Mouse (Mus musculus) left cerebral cortex, adult 11 months (tissue): Measurements from ENCODE around the gene Olfr142.
"Not testable (repeated sequence)": the region's sequence is repeated elsewhere in the genome, so short reads cannot be mapped to it uniquely, and the experiment has no call there.

Experiments used
- DNase-seq: peaks from one replicate; pipeline ENCODE4 v3.0.0; 2022; ENCODE audit warnings: low spot score

Olfr142 gene

DNA sequence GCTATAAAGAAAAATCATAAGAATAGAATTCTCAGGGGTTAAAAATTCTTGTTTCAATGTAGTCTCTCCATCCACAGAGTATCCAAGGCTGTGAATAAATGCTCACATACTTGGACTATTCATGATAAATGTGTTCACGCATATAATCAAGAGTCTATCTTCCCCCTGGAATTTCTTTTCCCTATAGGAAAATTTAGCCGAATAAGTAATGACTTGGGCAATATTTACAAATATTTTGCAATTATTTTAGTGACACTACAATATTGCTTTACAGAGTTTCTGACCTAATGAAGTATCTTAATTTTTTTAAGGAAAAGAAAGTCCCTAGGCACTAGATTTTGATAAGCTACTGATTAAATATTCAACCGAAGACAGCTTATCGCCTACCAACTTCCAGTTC, at the start of gene Olfr142:
Gene Olfr142 (minus strand): TSS at position 101 of the 400 bp plus-strand sequence.
- DNase-seq: no peak

DNA sequence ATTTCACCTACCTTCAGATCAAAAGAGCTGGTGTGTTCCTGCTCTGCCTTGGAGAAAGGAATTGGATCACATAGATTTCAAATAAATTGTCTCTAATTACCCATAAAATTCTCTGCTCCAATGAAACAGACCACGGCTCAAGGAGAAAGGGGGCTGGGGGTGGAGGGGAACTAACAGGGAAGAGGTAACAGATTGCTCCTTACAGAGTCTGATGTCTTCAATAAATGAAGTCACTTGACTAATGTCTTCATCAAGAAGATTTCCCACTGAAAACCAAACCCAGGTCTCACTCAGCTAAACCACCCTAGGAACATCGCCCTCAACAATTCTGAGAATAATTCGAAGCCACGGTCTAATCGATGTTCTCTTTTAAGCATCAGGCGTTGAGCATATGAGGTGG, 35.3 kb upstream of the Olfr142 start, which contains the start of gene Olfr1272:
Gene Olfr1272 (minus strand): TSS at position 101 of the 400 bp plus-strand sequence.
- DNase-seq: no peak

DNA sequence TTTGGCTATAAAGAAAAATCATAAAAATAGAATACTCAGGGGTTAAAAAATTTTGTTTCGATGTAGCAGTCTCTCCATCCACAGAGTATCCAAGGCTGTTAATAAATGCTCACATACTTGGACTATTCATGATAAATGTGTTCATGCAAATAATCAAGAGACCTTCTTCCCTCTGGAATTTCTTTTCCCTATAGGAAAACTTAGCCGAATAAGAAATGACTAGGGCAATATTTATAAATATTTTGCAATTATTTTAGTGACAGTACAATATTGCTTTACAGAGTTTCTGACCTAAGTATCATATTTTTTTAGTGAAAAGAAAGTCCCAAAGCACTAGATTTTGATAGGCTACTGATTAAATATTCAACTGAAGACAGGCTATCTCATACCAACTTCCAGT, 13.5 kb upstream of the Olfr142 start, which contains the start of gene Olfr1271:
Gene Olfr1271 (minus strand): TSS at position 101 of the 400 bp plus-strand sequence.
- DNase-seq: no peak

- DNase-seq: not testable (repeated sequence)
Observed at GRCm38 (mm10) chr2:90224393-90224792, 33.0 kb downstream of the Olfr142 start, which contains the start of gene Olfr1506. Gene Olfr1506, minus strand, starts transcription at chr2:90224493.
